Mouse (Mus musculus): ENCODE results near the gene Agbl5.

- no peak for TF ChIP-seq GATA1 (IDR thresholded peaks at IDR 0.05; ENCODE audit: borderline replicate concordance, low read length)
- no peak for TF ChIP-seq CTCF (IDR thresholded peaks at IDR 0.05; ENCODE audit: low read depth, low read length)
- TF ChIP-seq POLR2AphosphoS5 (IDR thresholded peaks at IDR 0.05; ENCODE audit: insufficient replicate concordance, low read depth, low read length): no peak
Measured at GRCm38 (mm10) chr5:30879347-30879943, 9.0 kb upstream of the Agbl5 start.

All from G1E (cell line).